Mouse (Mus musculus): Measurements from ENCODE around the gene Olfr1252.

- TF ChIP-seq CTCF (IDR thresholded peaks at IDR 0.05; ENCODE audit: low read depth): no peak
- no peak for TF ChIP-seq EP300 (IDR thresholded peaks at IDR 0.05; ENCODE audit: low read depth)
Measured at GRCm38 (mm10) chr2:89691980-89692379, 32.8 kb downstream of the Olfr1252 start.

Data from liver, postnatal 0 days (tissue).